Mouse (Mus musculus) lung, adult 18-20 months (tissue): ENCODE measurements around the gene Slc27a1.
"Not testable (repeated sequence)": the region's sequence is repeated elsewhere in the genome, so short reads cannot be mapped to it uniquely, and the experiment has no call there.

Experiments used
- DNase-seq, 2 experiments: peaks; one replicate each; pipeline ENCODE4 v3.0.0; 2022; ENCODE audit warnings: mixed read lengths in 2 of 2

Gene Slc27a1

DNA sequence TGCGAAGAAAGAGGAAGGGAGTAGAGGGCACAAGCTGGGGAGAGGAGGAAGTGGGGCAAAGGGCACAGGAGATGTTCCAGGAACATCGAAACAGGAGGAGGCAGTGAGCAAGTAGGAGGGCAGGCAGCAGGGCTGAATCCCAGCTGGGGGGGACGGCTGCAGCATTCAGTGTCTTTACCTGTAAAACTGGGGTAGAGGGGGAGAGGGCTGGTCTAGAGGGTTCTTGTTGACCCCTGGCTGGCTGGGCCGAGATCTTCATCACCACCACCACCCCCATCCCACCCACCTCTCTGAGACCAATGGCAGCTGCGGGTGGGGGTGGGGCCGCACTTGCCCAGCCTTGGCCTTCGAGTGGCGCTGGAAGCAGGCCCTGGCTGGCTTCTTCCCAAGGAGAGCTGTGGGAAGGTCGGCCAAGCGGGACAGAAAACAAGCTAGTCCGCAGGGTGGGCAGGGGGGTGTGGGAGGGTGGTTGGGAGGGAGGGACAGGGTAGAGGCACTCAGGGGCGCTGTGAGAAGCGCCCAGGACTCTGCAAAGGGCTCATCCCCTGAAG is at the start of gene Slc27a1:
Gene Slc27a1 (plus strand): TSS at position 496 of the 551 bp plus-strand sequence.
- peak; percentile 74 to 83 for DNase-seq

DNA sequence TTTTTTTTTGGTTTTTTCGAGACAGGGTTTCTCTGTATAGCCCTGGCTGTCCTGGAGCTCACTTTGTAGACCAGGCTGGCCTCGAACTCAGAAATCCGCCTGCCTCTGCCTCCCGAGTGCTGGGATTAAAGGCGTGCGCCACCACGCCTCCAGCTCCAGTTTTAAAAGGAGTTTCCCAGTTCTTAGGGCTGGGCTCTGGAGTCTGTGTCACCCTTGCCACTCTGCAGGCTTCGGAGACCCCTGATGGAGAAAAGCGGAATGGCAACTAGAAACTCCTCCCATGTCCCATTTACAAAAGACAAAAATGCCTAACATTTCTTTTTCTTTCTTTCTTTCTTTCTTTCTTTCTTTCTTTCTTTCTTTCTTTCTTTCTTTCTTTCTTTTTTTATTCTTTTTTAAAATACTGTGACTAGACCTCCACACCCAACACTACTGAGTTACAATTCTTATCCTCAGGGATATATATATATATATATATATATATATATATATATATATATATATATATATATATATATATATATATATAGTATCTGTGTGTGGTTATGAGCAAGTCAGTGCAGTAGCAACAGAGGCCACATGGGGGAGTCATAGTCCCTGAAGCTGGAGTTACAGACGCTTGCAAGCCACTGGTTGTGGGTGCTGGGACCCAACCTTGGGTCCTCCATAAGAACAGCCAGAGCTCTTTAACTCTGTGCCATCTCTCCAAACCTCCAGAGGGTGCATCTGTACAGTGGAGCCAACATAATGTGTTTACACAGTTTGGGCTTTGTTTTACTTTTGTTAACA is 49.5 kb upstream of the Slc27a1 start:
- peak; percentile 52 to 67 for DNase-seq

- DNase-seq: peak; percentile 92 to 95
Measured at GRCm38 (mm10) chr8:71521634-71522033, 47.0 kb upstream of the Slc27a1 start.

DNA sequence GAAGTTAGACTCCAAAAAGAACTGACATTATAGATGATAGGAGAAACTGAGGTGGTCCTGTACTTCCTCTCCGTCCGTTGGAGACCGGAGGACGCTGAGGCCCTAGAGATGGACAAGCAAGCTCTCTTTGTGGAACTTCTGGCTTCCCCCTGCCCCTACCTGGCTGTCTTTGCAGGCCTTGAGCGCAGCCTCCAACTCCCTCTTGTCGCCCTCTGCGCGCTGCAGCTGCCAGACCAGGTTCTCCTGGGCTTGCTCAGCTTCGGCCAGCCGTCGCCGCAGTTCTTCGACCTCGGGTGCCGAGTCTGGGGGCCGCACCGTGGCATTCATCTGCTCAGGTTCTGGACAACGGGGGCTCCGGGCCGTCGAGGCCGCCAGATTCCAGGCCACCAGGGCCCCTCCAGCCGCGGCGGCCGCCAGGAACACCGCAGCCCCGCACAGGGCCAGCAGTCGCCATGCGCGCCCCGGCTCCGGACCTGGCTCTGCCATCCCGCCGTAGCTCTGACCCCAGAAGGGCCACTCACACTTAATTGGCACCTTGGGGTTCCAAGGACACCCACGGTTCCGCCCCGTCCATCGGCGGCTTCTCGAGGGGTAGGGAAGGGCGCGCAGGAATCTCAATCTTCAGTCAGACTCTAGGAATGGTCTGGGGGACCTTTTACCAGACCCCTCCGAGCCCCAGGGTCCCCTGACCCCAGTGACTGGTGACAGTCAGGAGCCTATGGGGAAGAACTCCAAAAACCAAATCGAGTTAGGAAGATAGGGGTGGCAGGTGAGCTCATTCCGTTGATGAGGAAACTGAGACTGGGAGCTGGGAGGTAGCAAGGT is 43.2 kb upstream of the Slc27a1 start, which contains the start of gene Ccdc194:
Gene Ccdc194 (minus strand): TSS at position 486 of the 825 bp plus-strand sequence.
- no peak for DNase-seq

GRCm38 (mm10) chr8:71526272-71526671 is 42.4 kb upstream of the Slc27a1 start:
- DNase-seq: no peak

DNA sequence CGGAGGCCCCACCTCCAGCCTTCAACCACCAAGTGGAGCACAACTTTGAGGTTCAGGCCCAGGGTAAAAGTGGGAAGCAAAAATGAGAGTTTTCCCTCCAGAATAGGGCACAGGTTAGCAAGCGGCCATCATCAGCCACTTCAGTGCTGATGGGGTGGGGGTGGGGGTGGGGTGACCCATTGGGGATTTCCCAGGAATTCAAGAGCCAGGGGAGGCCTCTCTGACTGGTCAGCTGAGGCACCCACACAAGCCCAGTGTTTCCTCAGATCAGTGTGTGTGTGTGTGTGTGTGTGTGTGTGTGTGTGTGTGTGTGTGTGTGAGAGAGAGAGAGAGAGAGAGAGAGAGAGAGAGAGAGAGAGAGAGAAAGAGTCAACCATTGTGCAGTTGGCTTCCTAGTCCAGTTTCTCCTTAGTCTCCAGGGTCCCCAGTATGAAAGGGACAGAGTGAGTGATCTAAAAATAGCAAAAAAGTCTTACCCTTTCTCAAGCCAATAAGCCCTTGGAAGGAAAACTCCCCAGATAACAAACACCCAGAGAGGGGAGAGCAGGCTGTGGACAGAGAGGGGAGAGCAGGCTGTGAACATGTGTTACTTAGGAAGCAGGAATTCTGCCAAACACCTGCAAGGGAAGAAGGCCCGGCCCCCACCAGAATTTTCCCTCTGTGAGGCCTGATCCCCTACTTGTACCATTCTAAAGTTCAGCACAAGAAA is 41.4 kb upstream of the Slc27a1 start:
- no peak for DNase-seq

GRCm38 (mm10) chr8:71528362-71529073 is 40.2 kb upstream of the Slc27a1 start:
- peak; percentile 61 to 66 for DNase-seq

GRCm38 (mm10) chr8:71530735-71531467 is 37.8 kb upstream of the Slc27a1 start:
- not testable (repeated sequence) for DNase-seq

GRCm38 (mm10) chr8:71534263-71534810 is 34.3 kb upstream of the Slc27a1 start:
- no peak for DNase-seq

DNA sequence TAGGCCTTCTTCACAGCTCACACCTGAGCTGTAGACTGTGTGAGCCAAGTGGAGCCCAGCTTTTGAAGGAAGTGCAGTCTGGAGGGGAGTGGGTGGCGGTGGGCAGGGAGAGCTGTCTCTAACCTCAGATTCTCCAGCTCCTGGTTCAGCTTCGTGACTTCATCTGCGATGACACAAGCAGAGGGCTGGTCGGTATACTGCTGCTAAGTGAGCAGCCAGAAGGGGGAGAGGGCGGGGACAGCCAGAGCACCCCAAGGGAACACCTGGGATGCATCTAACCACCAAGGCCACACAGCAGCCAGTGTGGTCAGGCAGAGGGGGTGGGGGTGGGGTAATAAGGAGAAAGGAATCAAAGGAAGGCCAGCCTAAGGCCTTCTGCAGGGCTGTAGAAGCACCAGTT is 33.0 kb upstream of the Slc27a1 start:
- DNase-seq: no peak

- peak; percentile 96 for DNase-seq
Measured at GRCm38 (mm10) chr8:71537028-71537867, 31.4 kb upstream of the Slc27a1 start, which contains the start of gene Bst2. TSS of gene Bst2 (minus strand) at chr8:71537456.

- peak; percentile 99 for DNase-seq
Measured at GRCm38 (mm10) chr8:71542632-71543343, 25.9 kb upstream of the Slc27a1 start, which contains the start of gene Mvb12a. TSS of gene Mvb12a (plus strand) at chr8:71542922.

- no peak for DNase-seq
Measured at GRCm38 (mm10) chr8:71543755-71544154, 24.9 kb upstream of the Slc27a1 start.

DNA sequence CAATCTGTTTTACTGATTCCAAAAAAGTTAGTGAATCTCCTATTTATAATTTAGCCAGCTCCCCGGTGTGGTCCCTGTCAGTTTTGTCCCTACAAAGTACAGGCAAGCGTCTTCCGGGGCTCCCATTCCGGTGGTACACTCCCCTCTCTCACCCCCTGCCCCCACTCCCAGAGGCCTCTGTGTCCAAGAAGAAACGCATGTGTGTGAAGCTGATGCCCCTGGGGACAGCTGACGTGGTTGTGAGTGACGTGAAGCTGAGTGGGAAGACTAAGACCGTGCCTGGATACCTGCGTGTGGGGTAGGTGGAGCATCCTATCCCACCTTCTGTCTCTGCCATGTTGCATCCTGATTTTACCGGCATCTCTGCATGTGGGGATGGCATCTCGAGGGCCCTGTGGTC is 23.6 kb upstream of the Slc27a1 start:
- no peak for DNase-seq

DNA sequence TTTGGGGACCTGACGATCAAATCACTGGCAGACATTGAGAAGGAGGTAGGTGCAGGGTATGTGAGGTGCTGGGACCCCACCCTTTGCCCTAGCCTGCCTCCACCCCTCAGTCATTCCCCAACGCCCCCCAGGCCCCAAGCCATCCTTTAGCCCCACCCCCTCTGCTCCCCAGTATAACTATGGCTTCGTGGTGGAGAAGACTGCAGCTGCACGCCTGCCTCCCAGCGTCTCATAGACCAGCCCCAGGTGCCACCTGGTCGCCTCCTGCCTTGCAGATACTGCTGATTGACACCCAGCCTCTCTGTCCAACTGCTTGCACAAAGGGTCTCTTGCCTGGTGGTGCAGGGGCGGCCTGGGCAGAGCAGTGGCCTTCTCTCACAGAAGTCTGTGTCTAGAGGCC is 21.1 kb upstream of the Slc27a1 start:
- no peak for DNase-seq

GRCm38 (mm10) chr8:71550754-71551153 is 17.9 kb upstream of the Slc27a1 start:
- DNase-seq: no peak

GRCm38 (mm10) chr8:71552770-71553169 is 15.9 kb upstream of the Slc27a1 start:
- DNase-seq: no peak

GRCm38 (mm10) chr8:71554001-71554400 is 14.7 kb upstream of the Slc27a1 start:
- DNase-seq: no peak

- DNase-seq: no peak
Measured at GRCm38 (mm10) chr8:71554644-71555043, 14.0 kb upstream of the Slc27a1 start.
